ENCODE assay signal across 10 mouse cellular contexts in the genomic region with DNA sequence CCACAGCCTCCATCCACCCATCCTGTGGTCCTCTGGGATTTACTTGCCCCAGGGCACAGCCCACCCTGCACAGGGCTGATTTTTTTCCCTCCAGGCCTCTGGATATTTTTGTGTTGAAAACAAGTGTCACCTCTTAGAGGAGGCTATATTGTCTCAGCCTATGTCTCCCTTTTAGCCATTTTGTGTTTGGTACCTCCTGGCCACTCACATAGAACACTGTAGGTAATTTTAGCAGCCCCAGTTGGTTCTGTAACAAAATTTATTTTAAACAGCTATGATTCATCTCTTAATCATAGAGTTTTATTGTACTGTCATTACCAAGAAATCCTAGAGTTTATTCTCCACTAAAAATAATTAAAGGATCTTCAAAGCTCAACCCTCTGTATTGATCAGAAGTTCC.
"Had no signal": no experiment of that assay in that cellular context is flagged by ENCODE, and none has a peak within 500 bp of the region (broad histone marks: within the 10 kb centered on the region; RNA-seq: fewer than 3 reads in every experiment).

No protein-coding gene starts in this region.

- H3K27ac ChIP-seq: limb, embryonic 13.5 days; liver, embryonic 14.5 days had no signal

- H3K9ac ChIP-seq: limb, embryonic 13.5 days; liver, embryonic 14.5 days had no signal

- H3K4me3 ChIP-seq: limb, embryonic 13.5 days had no signal

- DNase-seq: kidney, adult 8-10 months; kidney, postnatal 25 days; layer of hippocampus, adult 9-11 months; lung, adult 18-20 months; midbrain, embryonic 14.5 days; right cerebral cortex, postnatal 25 days; thymus, postnatal 4 days had no signal

- H3K27me3 ChIP-seq: limb, embryonic 13.5 days had no signal

- ATAC-seq: intestine, embryonic 16.5 days had no signal

- H3K36me3 ChIP-seq: limb, embryonic 13.5 days had no signal

- H3K4me2 ChIP-seq: limb, embryonic 13.5 days had no signal

- H3K9me3 ChIP-seq: limb, embryonic 13.5 days had no signal
